8 mouse cellular contexts compared by ENCODE assay signal in genomic region chr15:37031334-37032150, GRCm38 (mm10). TPM values are rescaled to one million over a fixed set of nuclear protein-coding genes. Genes with fewer than 3 reads are reported as not detected.
DNase-seq lines count a peak whose midpoint lies in the region; ATAC-seq and TF ChIP-seq lines count a peak whose summit lies in the region.

No protein-coding gene starts in this region.

- intact Hi-C loops in heart, postnatal 14 days (cut with DNase I), result no loop called here

- peak; percentile 85 for ATAC-seq in forebrain, postnatal 0 days
- no peak for ATAC-seq in forebrain, embryonic 14.5 days
- peak; percentile 63 for ATAC-seq in intestine, embryonic 15.5 days

- peak overlapping the region; percentile 50 for H3K27ac ChIP-seq in forebrain, postnatal 0 days (ENCODE audit: low read depth, low read length)
- H3K27ac ChIP-seq in forebrain, embryonic 14.5 days (ENCODE audit: low read depth, low read length), result no peak overlapping the region
- H3K27ac ChIP-seq in intestine, embryonic 15.5 days, result peak overlapping the region; percentile 8; the same call in 1 of the 2 replicates

- no peak overlapping the region for H3K9ac ChIP-seq in forebrain, postnatal 0 days
- no peak overlapping the region for H3K9ac ChIP-seq in forebrain, embryonic 14.5 days (ENCODE audit: low read length)
- H3K9ac ChIP-seq in intestine, embryonic 15.5 days, result no peak overlapping the region

- H3K4me3 ChIP-seq in forebrain, postnatal 0 days (ENCODE audit: low read depth, low read length), result no peak overlapping the region
- no peak overlapping the region for H3K4me3 ChIP-seq in forebrain, embryonic 14.5 days (ENCODE audit: low read depth, low read length)
- H3K4me3 ChIP-seq in intestine, embryonic 15.5 days (replicated peaks), result no peak overlapping the region

- peak; percentile 68 for DNase-seq in forebrain, postnatal 0 days
- DNase-seq in forebrain, embryonic 14.5 days (ENCODE audit: low spot score), result no peak
- peak; percentile 90 for DNase-seq in Muller cell, postnatal 12 days (ENCODE audit: inconsistent ontology term)
- peak; percentile 19 for DNase-seq in lung, postnatal 36 days
- DNase-seq in ovary, adult 18-20 months (ENCODE audit: low spot score), result no peak
- no peak for DNase-seq in heart, postnatal 14 days
- DNase-seq in ovary, postnatal 36 days (ENCODE audit: low spot score), result no peak

- no peak for TF ChIP-seq CTCF in forebrain, postnatal 0 days (IDR thresholded peaks at IDR 0.05; ENCODE audit: low read depth)

- H3K27me3 ChIP-seq in forebrain, postnatal 0 days (ENCODE audit: insufficient read depth, low read length), result no peaks in the 10 kb centered on the region
- no peaks in the 10 kb centered on the region for H3K27me3 ChIP-seq in forebrain, embryonic 14.5 days (replicated peaks; ENCODE audit: control insufficient read depth, insufficient read depth, low read length)
- H3K27me3 ChIP-seq in intestine, embryonic 15.5 days (replicated peaks), result no peaks in the 10 kb centered on the region

- H3K9me3 ChIP-seq in forebrain, postnatal 0 days (ENCODE audit: low read length), result no peaks in the 10 kb centered on the region
- no peaks in the 10 kb centered on the region for H3K9me3 ChIP-seq in forebrain, embryonic 14.5 days (replicated peaks; ENCODE audit: control insufficient read depth, low read length)
- H3K9me3 ChIP-seq in intestine, embryonic 15.5 days, result no peaks in the 10 kb centered on the region

- H3K4me1 ChIP-seq in forebrain, postnatal 0 days (ENCODE audit: insufficient read depth), result peaks cover 17% of the 10 kb centered on the region
- H3K4me1 ChIP-seq in forebrain, embryonic 14.5 days (ENCODE audit: control insufficient read depth, insufficient read depth, low read length), result 0 out of 2 replicates have a peak, but pooled peaks cover 4% of the 10 kb centered on the region
- H3K4me1 ChIP-seq in intestine, embryonic 15.5 days (replicated peaks), result peaks cover 14% of the 10 kb centered on the region

- H3K36me3 ChIP-seq in forebrain, postnatal 0 days (ENCODE audit: insufficient read depth), result no peaks in the 10 kb centered on the region
- no peaks in the 10 kb centered on the region for H3K36me3 ChIP-seq in forebrain, embryonic 14.5 days (ENCODE audit: control insufficient read depth, insufficient read depth, low read length)
- H3K36me3 ChIP-seq in intestine, embryonic 15.5 days, result no peaks in the 10 kb centered on the region

- no peak overlapping the region for H3K4me2 ChIP-seq in forebrain, postnatal 0 days (ENCODE audit: low read depth)
- H3K4me2 ChIP-seq in forebrain, embryonic 14.5 days (ENCODE audit: low read length), result no peak overlapping the region
- H3K4me2 ChIP-seq in intestine, embryonic 15.5 days (replicated peaks), result no peak overlapping the region

- WGBS in forebrain, postnatal 0 days, result 27% methylated on average over 6 of the region's 6 CpGs
- WGBS in forebrain, embryonic 14.5 days, result 26% methylated on average over 6 of the region's 6 CpGs
- WGBS in intestine, embryonic 15.5 days, result 28% methylated on average over 6 of the region's 6 CpGs

RNA-seq across cellular contexts. Expression of gene Zfp706, which starts 24.0 kb away (rescaled TPM):
- 66.6 and 71.0 TPM in 2 replicates for total RNA-seq in forebrain, postnatal 0 days (2014; rRNA removed)
- polyA plus RNA-seq in forebrain, postnatal 0 days (2015; fragmentation: Nextera tagmentation; extraction: Ambion mirVana), result 575 and 586 TPM in 2 replicates
- 353 and 411 TPM in 2 replicates for polyA plus RNA-seq in forebrain, embryonic 14.5 days (2014; fragmentation: Nextera tagmentation; extraction: Ambion mirVana)
- polyA plus RNA-seq in intestine, embryonic 15.5 days (2015; fragmentation: Nextera tagmentation; extraction: Ambion mirVana), result 544 and 685 TPM in 2 replicates
- 100 to 1,000 TPM; 194 to 211 TPM for total RNA-seq in heart, postnatal 14 days (2021)

Comparison
In these comparisons a context has a peak if more than half of its experiments do, and no peak if none do; other contexts are left out.
1. DNase-seq: peak in forebrain, postnatal 0 days (single experiment), Muller cell, postnatal 12 days (single experiment) and lung, postnatal 36 days (single experiment); none in forebrain, embryonic 14.5 days (single experiment), ovary, adult 18-20 months (single experiment), heart, postnatal 14 days (0 of 2) and ovary, postnatal 36 days (single experiment).